Mouse (Mus musculus) kidney, postnatal 25 days (tissue): ENCODE data around the gene Cap1.

Experiments used
- DNase-seq, 2 experiments: peaks; one replicate each; pipeline ENCODE4 v3.0.0; 2021; ENCODE audit warnings: mixed read lengths in 2 of 2

Cap1 gene

GRCm38 (mm10) chr4:122886579-122887254 is 861 bp upstream of the Cap1 start:
- no peak for DNase-seq

DNA sequence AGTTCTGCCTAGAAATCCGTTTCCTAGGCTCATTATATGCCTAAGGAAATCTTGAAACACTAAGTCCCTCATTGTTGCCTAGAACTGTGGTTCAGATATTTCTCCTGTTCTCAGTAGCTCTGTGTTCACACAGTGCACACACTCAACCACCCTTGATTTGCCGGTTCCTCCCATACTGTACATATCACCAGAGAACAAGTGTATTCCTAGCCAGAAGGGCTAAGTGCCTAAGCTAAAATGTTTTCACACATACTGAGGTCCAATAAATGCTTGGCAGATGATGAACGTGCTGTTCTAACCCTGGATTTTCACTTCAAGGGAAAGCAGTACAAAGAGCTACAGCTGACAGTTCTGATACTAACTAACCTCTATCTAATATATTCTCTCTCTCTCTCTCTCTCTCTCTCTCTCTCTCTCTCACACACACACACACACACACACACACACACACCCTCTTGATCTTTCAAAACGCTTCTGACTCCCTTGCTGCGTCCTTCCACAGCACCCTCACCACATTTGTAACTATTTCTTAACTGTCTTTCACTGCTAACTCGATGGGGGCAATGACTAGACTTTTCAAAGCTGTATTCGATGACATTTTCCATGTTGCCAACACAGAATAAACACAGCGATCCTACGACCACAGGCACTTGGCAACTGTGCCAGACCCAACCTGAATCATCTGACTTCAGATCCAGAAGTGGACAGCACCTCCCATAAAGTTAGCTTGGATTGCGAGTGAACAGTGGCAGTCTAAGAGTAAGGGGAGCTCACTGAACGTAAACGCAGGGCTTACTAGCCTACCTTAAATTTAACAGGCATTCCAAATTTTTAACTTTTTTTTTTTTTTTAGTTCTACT is 1.1 kb downstream of the Cap1 start:
- DNase-seq = peak in 1 of 2 experiments; percentile 44

DNA sequence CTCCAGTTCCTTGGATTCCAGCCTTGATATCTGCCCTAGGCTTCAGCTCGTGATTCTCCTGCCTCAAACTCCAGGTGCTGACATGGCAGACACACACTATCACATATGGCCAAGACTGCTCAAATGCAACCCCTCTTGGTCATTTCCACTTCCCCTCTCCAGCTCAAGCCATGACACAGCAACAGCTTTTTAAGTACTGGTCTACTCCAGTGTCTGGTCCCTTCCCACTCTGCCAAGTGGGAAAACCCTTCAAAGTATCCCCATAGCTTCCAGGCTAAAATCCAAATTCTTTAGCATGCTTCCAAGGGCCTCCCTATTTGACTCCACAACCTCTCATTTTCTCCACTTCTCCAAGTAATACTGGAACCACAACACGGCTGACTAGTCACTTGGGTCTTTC is 1.8 kb downstream of the Cap1 start:
- DNase-seq = no peak

DNA sequence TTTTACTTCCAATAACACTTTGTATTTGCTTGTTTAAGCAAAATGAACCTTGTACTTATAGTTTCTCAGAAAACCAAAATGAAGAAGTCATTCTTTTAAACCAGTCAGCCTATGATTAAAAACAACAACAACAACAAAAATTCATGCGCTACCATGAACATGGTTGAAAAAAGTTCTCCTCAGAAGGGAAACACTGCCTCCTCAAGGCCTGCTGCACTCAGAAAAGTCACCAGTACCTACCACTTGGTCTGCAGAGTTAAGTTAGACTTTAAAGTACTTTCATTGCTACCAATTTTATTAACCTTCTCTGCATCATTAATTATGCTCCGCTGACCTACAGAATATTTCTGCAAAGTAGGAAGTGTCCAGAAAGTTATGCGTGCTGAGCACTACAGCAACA is 2.6 kb downstream of the Cap1 start:
- no peak for DNase-seq

DNA sequence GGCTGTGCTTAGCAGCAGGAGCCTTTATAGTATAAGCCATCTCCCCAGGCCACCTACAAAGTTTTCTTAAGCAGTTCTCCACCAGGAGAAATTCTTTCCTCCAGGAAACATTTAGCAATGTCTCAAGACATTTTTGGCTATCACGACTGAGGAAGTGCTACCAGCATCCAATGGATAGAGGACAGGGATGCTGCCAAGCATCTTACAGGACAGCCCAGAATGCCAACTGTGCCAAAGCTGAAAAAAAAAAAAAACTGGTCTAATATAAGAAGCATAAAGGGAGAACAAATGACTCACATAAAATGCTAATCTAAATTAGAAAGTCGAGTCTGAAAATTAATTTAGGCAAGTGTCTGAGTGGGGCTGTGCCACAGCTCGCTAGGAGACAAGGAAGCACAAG is 3.3 kb downstream of the Cap1 start:
- no peak for DNase-seq

DNA sequence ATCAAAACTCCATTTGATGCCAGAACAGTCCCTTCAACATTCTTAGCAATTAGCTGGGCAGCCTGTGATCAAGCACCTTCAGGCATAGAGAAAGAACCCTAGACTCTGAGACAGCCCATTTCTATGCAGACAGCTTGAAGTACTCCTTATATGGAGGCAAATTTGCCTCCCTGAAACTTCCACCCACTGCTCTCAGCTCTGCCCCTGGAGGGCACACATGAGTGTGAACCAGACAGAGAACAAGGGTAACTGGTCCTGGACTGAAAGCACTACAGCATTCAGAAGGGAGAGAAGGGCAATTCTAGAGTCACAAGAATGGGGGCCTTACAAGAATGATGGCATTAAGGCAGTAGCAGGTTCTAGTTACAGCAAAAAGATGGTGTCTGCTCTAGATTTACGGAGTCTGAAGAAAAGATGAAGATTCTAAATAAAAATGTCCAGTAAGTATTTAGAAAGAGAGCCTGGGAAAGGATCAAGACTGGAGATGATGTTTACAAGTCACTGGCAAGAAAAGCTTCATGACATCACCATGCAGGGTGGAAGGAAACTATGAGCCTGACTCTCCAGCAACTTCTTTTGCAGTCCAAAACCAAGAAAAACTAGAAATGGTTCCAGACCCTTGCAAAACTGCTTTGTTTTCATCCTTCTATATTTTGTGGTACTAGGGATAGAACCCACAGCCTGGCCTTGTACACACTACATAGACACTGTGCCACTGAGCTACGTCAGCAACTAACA is 7.4 kb downstream of the Cap1 start:
- DNase-seq = no peak

DNA sequence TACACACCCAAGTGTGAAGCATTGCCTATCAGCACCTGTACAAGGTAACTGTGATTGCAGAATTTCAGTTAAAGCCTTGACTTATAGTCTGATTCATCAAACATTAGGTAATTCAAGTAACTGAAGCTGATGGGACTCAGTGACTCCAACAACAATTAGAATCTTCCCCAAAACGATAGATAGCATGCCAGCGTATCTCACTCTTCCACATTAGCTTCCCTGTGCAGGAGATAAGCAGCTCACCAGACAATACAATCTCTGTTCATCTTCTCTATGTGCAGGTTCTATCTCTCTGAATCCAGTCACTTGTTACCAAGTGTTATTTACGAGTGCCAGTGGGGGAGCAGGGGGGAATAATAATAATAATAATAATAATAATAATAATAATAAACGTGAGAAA is 12.3 kb downstream of the Cap1 start:
- DNase-seq = no peak

GRCm38 (mm10) chr4:122873003-122873402 is 12.9 kb downstream of the Cap1 start:
- DNase-seq = no peak

GRCm38 (mm10) chr4:122871989-122872388 is 13.9 kb downstream of the Cap1 start:
- no peak for DNase-seq

DNA sequence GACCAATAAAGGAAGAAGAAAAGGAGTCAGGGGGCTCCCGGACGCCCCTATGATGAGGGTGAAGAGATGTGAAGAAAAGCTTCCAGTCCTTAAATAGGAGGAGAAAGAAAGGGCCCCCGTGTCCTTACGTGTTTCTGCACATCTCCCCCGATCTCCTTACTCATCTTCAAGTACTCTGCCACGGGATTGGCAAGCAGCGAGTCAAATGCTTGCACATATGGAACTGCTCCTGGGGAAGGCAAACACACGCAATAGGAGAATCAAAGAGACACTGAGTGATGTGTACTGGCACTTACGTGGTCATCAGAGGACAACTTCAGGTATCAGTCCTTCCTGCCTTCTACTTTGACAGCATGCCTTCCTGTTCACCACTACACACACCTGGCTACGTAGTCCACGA is 14.6 kb downstream of the Cap1 start:
- DNase-seq = no peak

GRCm38 (mm10) chr4:122870741-122871140 is 15.1 kb downstream of the Cap1 start:
- DNase-seq = no peak

DNA sequence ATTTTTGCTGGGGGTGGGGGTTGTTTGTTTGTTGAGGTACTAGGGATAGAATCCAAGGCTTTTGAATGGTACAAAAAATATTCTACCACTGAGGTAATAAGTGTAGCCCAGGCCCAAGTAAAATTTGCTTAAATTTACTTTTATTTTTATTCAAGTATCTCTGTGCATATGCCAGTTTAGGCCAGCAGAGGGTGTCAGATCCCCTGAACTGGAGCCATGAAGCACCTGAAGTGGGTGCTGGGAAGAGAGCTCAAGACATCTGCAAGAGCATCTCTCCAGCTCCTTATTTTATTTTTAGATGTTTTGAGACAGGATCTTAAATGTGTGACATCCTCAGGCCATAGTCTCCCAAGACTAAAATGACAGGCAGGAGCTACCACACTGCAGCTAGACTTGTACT is 15.8 kb downstream of the Cap1 start:
- peak in 1 of 2 experiments; percentile 65 for DNase-seq

- DNase-seq = no peak
These were observed 17.8 kb downstream of the Cap1 start for GRCm38 (mm10) chr4:122868041-122868440.

GRCm38 (mm10) chr4:122861836-122862235 is 24.0 kb downstream of the Cap1 start:
- DNase-seq = no peak

- DNase-seq = peak in 1 of 2 experiments; percentile 21
These were observed 26.7 kb downstream of the Cap1 start for GRCm38 (mm10) chr4:122859096-122859674.

DNA sequence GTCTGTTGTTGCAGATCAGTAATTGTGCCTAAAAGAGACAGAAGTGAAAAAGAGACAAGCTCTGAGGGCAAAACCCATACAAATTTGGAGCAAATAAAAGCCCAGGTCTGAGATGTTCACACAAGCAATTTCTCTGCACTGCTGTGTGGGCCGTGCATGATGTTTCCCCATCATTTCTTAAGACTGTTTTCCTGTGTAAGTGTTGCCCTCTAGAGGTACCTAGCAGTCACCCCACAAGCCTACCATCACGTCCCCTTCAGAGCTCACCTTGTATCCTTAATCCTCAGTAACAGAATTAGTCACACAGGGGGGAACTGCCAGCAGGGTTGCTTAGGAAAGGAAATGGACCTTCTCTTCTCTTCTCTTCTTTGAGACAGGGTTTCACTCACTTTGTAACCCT is 27.9 kb downstream of the Cap1 start:
- DNase-seq = no peak

DNA sequence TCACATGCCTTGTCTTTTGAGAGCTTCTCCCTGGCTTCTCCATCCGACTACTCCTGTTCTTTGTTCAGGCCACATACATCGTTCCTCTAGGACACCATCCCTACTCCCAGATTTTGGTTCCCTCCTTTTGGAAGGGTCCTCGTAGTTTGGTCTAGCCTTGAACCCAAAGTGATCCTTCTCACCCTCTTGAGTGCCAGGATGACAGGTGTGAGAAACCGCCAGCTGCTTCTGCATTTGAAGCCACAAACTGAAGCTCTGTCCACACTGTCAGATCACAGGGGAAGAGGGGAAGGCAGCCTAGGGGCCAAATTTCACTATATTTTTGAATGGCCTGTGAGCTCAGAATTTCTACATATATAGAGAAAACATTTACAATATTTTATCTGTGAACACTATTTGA is 31.1 kb downstream of the Cap1 start:
- no peak for DNase-seq

GRCm38 (mm10) chr4:122853691-122854090 is 32.2 kb downstream of the Cap1 start:
- DNase-seq = no peak

- DNase-seq = no peak
These were observed 34.3 kb downstream of the Cap1 start for GRCm38 (mm10) chr4:122851535-122851934.

- DNase-seq = peak in 1 of 2 experiments; percentile 14
These were observed 37.7 kb downstream of the Cap1 start for GRCm38 (mm10) chr4:122848150-122848621.

DNA sequence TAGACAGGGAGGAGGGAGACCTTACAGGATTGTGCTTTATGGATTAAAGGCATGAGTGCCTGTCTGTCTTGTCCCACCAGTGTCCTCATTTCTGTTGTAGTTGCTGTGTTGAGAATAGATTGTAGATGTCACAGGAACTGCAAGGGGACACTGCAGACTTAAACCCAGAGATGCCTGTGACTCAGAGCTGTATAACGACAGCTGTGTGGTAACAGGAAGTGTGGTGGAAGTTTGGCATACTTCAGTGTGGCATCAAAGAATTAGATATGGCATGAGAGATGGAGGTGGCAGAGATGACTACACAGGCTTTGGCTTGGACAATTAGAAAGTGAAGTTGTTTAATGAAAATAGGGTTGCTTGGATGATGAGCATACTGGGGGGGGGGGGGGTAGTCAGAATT is 47.4 kb downstream of the Cap1 start:
- no peak for DNase-seq

DNA sequence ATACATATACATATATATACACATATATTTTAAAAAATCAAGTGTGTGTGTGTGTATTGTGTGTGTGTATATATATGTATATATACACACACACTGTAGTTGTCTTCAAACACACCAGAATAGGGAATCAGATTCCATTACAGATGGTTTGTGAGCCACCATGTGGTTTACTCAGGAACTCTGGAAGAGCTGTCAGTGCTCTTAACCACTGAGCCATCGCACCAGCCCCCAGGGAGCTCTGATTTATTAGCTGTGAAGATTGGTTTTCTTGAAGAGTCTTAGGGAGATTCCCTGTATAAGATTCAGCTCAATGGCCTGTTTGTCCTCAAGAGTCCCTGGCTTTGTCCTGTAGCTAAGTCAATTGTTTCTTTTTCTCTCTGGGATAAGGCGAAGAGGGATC is 47.9 kb downstream of the Cap1 start:
- DNase-seq = no peak

GRCm38 (mm10) chr4:122837180-122837730 is 48.6 kb downstream of the Cap1 start:
- no peak for DNase-seq
